Mouse (Mus musculus) adipocyte (in vitro differentiated cells): Measurements from ENCODE around the gene Il22.
"Not testable (repeated sequence)": the region's sequence is repeated elsewhere in the genome, so short reads cannot be mapped to it uniquely, and the experiment has no call there.

Experiments
- DNase-seq: peaks from one replicate; pipeline ENCODE4 v3.0.0-alpha.2; 2016; ENCODE audit warnings: low spot score

Il22 gene

GRCm38 (mm10) chr10:118204642-118205041 lies at the start of gene Il22:
Gene Il22, plus strand, starts transcription at chr10:118204942.
- DNase-seq, result no peak

- DNase-seq, result peak; percentile 40
Measured at GRCm38 (mm10) chr10:118155932-118156331, 48.8 kb upstream of the Il22 start.

GRCm38 (mm10) chr10:118161131-118161530 lies 43.6 kb upstream of the Il22 start:
- DNase-seq, result peak; percentile 28

- no peak for DNase-seq
Measured at GRCm38 (mm10) chr10:118169212-118169611, 35.5 kb upstream of the Il22 start.

- DNase-seq, result no peak
Measured at GRCm38 (mm10) chr10:118172416-118172815, 32.3 kb upstream of the Il22 start.

GRCm38 (mm10) chr10:118172876-118173275 lies 31.9 kb upstream of the Il22 start:
- no peak for DNase-seq

GRCm38 (mm10) chr10:118175542-118175941 lies 29.2 kb upstream of the Il22 start:
- not testable (repeated sequence) for DNase-seq

- no peak for DNase-seq
Measured at GRCm38 (mm10) chr10:118178735-118179151, 26.0 kb upstream of the Il22 start.

- no peak for DNase-seq
Measured at GRCm38 (mm10) chr10:118179265-118179664, 25.5 kb upstream of the Il22 start.

- not testable (repeated sequence) for DNase-seq
Measured at GRCm38 (mm10) chr10:118195150-118195549, 9.6 kb upstream of the Il22 start.

- not testable (repeated sequence) for DNase-seq
Measured at GRCm38 (mm10) chr10:118215719-118216393, 11.1 kb downstream of the Il22 start.

- not testable (repeated sequence) for DNase-seq
Measured at GRCm38 (mm10) chr10:118227629-118228028, 22.9 kb downstream of the Il22 start.

- not testable (repeated sequence) for DNase-seq
Measured at GRCm38 (mm10) chr10:118232607-118233006, 27.9 kb downstream of the Il22 start.

- not testable (repeated sequence) for DNase-seq
Measured at GRCm38 (mm10) chr10:118240680-118241079, 35.9 kb downstream of the Il22 start, which contains the start of gene Gm32717. Gene Gm32717, minus strand, starts transcription at chr10:118240780.

- DNase-seq, result not testable (repeated sequence)
Measured at GRCm38 (mm10) chr10:118249006-118249595, 44.4 kb downstream of the Il22 start.

- no peak for DNase-seq
Measured at GRCm38 (mm10) chr10:118250852-118251295, 46.1 kb downstream of the Il22 start.

- not testable (repeated sequence) for DNase-seq
Measured at GRCm38 (mm10) chr10:118258388-118258787, 53.6 kb downstream of the Il22 start, which contains the start of gene Gm32802. Gene Gm32802, plus strand, starts transcription at chr10:118258688.
